Mouse (Mus musculus): Measurements from ENCODE around the gene Sp7.

GRCm38 (mm10) chr15:102358126-102358525 lies 8.9 kb downstream of the Sp7 start:
- no peak for TF ChIP-seq CTCF (IDR thresholded peaks at IDR 0.05; ENCODE audit: low read depth)
- TF ChIP-seq EP300 (IDR thresholded peaks at IDR 0.05; ENCODE audit: low read depth) = no peak
